Comparison of ENCODE assay signal across 21 mouse cellular contexts in the genomic region with DNA sequence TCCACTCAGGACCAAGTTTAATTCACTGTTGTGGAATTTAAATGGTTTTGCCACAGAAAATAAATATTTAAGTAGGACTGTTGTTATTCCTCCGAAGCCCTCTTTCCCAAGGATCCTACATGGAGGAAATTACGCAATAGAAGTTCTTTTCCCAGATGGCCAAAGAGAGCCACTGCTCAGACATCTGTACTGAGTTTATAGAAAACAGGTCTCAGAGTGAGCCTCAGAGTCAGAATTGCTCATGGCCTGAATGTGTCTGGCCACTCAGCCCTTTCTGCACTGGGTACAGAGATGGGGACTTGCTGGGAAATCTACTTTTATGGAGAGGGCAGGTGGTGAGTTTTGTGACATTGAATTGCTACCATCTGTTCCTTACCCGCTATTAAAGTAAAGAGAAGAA.
DNase-seq lines count a peak whose midpoint lies in the region; ATAC-seq and TF ChIP-seq lines count a peak whose summit lies in the region.
"Had no signal": no experiment of that assay in that cellular context is flagged by ENCODE, and none has a peak within 500 bp of the region (broad histone marks: within the 10 kb centered on the region; RNA-seq: fewer than 3 reads in every experiment).

No protein-coding gene starts in this region.

- 52% methylated on average over 3 of the region's 3 CpGs for WGBS in lung, embryonic 14.5 days
- WGBS in lung, adult 2 months: 67% methylated on average over 3 of the region's 3 CpGs
- 44% methylated on average over 3 of the region's 3 CpGs for WGBS in embryonic facial prominence, embryonic 14.5 days
- 22% methylated on average over 3 of the region's 3 CpGs for WGBS in limb, embryonic 14.5 days
- 90% methylated on average over 3 of the region's 3 CpGs for WGBS in hindbrain, embryonic 14.5 days

- intact Hi-C loops in left cerebral cortex, postnatal 4 days (cut with DNase I): no loop called here

- no peak overlapping the region for H3K4me3 ChIP-seq in lung, embryonic 14.5 days (ENCODE audit: low read depth, low read length)
- no peak overlapping the region for H3K4me3 ChIP-seq in lung, adult 2 months (replicated peaks; ENCODE audit: extremely low read depth, low read depth, low read length)
- H3K4me3 ChIP-seq in embryonic facial prominence, embryonic 14.5 days (ENCODE audit: low read depth, low read length): no peak overlapping the region
- no peak overlapping the region for H3K4me3 ChIP-seq in limb, embryonic 14.5 days (replicated peaks; ENCODE audit: low read length)
- H3K4me3 ChIP-seq in hindbrain, embryonic 14.5 days (replicated peaks; ENCODE audit: low read length): no peak overlapping the region
- H3K4me3 ChIP-seq: forebrain, embryonic 10.5 days; heart, embryonic 13.5 days; kidney, embryonic 15.5 days; liver, embryonic 15.5 days had no signal

- H3K27ac ChIP-seq in lung, embryonic 14.5 days (ENCODE audit: low read depth): no peak overlapping the region
- no peak overlapping the region for H3K27ac ChIP-seq in embryonic facial prominence, embryonic 14.5 days (replicated peaks; ENCODE audit: low read depth, low read length)
- H3K27ac ChIP-seq in limb, embryonic 14.5 days (replicated peaks; ENCODE audit: low read depth, low read length): no peak overlapping the region
- H3K27ac ChIP-seq in hindbrain, embryonic 14.5 days: no peak overlapping the region
- H3K27ac ChIP-seq: forebrain, embryonic 10.5 days; heart, embryonic 13.5 days; kidney, embryonic 15.5 days; liver, embryonic 15.5 days; macrophage had no signal

- no peak for TF ChIP-seq CTCF in lung, embryonic 14.5 days (IDR thresholded peaks at IDR 0.05; ENCODE audit: low read depth)
- TF ChIP-seq CTCF in lung, adult 2 months (IDR thresholded peaks at IDR 0.05; ENCODE audit: insufficient read depth, low read length): no peak

- no peaks in the 10 kb centered on the region for H3K4me1 ChIP-seq in lung, embryonic 14.5 days (ENCODE audit: insufficient read depth)
- H3K4me1 ChIP-seq in lung, adult 2 months (ENCODE audit: control insufficient read depth, insufficient read depth, low read length): no peaks in the 10 kb centered on the region
- H3K4me1 ChIP-seq in embryonic facial prominence, embryonic 14.5 days (ENCODE audit: control insufficient read depth, insufficient read depth, low read length): no peaks in the 10 kb centered on the region
- H3K4me1 ChIP-seq in limb, embryonic 14.5 days (ENCODE audit: control insufficient read depth, insufficient read depth, low read length): peaks cover 7% of the 10 kb centered on the region
- 0 out of 2 replicates have a peak, but pooled peaks cover under 1% of the 10 kb centered on the region for H3K4me1 ChIP-seq in hindbrain, embryonic 14.5 days (replicated peaks; ENCODE audit: control insufficient read depth, insufficient read depth, low read length)
- H3K4me1 ChIP-seq: forebrain, embryonic 10.5 days; heart, embryonic 13.5 days; kidney, embryonic 15.5 days; liver, embryonic 15.5 days had no signal

- no peak for TF ChIP-seq POLR2A in lung, adult 2 months (IDR thresholded peaks at IDR 0.05; ENCODE audit: borderline replicate concordance, extremely low read depth, low read depth, low read length)
- no peak for TF ChIP-seq POLR2A in limb, embryonic 14.5 days (IDR thresholded peaks at IDR 0.05; ENCODE audit: borderline replicate concordance, extremely low read depth, insufficient read depth, insufficient read length)

- H3K9me3 ChIP-seq in lung, embryonic 14.5 days (ENCODE audit: low read depth, low read length): no peaks in the 10 kb centered on the region
- no peaks in the 10 kb centered on the region for H3K9me3 ChIP-seq in embryonic facial prominence, embryonic 14.5 days (ENCODE audit: control insufficient read depth, low read length)
- no peaks in the 10 kb centered on the region for H3K9me3 ChIP-seq in limb, embryonic 14.5 days (ENCODE audit: control insufficient read depth, low read length)
- H3K9me3 ChIP-seq in hindbrain, embryonic 14.5 days (ENCODE audit: control insufficient read depth, low read length): no peaks in the 10 kb centered on the region
- H3K9me3 ChIP-seq: forebrain, embryonic 10.5 days; heart, embryonic 13.5 days; kidney, embryonic 15.5 days; liver, embryonic 15.5 days had no signal

- no peak overlapping the region for H3K4me2 ChIP-seq in lung, embryonic 14.5 days
- no peak overlapping the region for H3K4me2 ChIP-seq in embryonic facial prominence, embryonic 14.5 days (ENCODE audit: low read depth, low read length)
- H3K4me2 ChIP-seq in limb, embryonic 14.5 days (replicated peaks; ENCODE audit: low read depth, low read length, severe bottlenecking): no peak overlapping the region
- no peak overlapping the region for H3K4me2 ChIP-seq in hindbrain, embryonic 14.5 days (replicated peaks)
- H3K4me2 ChIP-seq: heart, embryonic 13.5 days; kidney, embryonic 15.5 days; liver, embryonic 15.5 days had no signal

- H3K27me3 ChIP-seq in lung, embryonic 14.5 days (ENCODE audit: insufficient read depth, low read length): no peaks in the 10 kb centered on the region
- no peaks in the 10 kb centered on the region for H3K27me3 ChIP-seq in embryonic facial prominence, embryonic 14.5 days (replicated peaks; ENCODE audit: control insufficient read depth, insufficient read depth, low read length)
- no peaks in the 10 kb centered on the region for H3K27me3 ChIP-seq in limb, embryonic 14.5 days (ENCODE audit: control insufficient read depth, insufficient read depth, low read length)
- H3K27me3 ChIP-seq in hindbrain, embryonic 14.5 days (ENCODE audit: control insufficient read depth, insufficient read depth, low read length): no peaks in the 10 kb centered on the region
- H3K27me3 ChIP-seq: CH12.LX; heart, embryonic 13.5 days; kidney, embryonic 15.5 days; liver, embryonic 15.5 days had no signal

- ATAC-seq in cerebellum, adult (ENCODE audit: insufficient number of reproducible peaks, low FRiP score, low TSS enrichment): peak; percentile 47; the same call in 1 of the 2 replicates
- no peak for ATAC-seq in lung, embryonic 14.5 days (ENCODE audit: insufficient read depth)
- ATAC-seq in embryonic facial prominence, embryonic 14.5 days (ENCODE audit: low read depth): peak; percentile 15; the same call in 1 of the 2 replicates
- peak; percentile 55; the same call in 1 of the 2 replicates for ATAC-seq in limb, embryonic 14.5 days (ENCODE audit: low FRiP score, low read depth)
- no peak for ATAC-seq in hindbrain, embryonic 14.5 days (ENCODE audit: low FRiP score)

- no peaks in the 10 kb centered on the region for H3K36me3 ChIP-seq in lung, embryonic 14.5 days (ENCODE audit: insufficient read depth)
- H3K36me3 ChIP-seq in embryonic facial prominence, embryonic 14.5 days (ENCODE audit: control insufficient read depth, insufficient read depth, low read length): no peaks in the 10 kb centered on the region
- no peaks in the 10 kb centered on the region for H3K36me3 ChIP-seq in limb, embryonic 14.5 days (ENCODE audit: control insufficient read depth, insufficient read depth, low read length)
- H3K36me3 ChIP-seq in hindbrain, embryonic 14.5 days (replicated peaks; ENCODE audit: control insufficient read depth, insufficient read depth): no peaks in the 10 kb centered on the region
- H3K36me3 ChIP-seq: forebrain, embryonic 10.5 days; heart, embryonic 13.5 days; kidney, embryonic 15.5 days; liver, embryonic 15.5 days had no signal

- H3K9ac ChIP-seq in lung, embryonic 14.5 days: no peak overlapping the region
- H3K9ac ChIP-seq in embryonic facial prominence, embryonic 14.5 days (ENCODE audit: low read depth, low read length): no peak overlapping the region
- H3K9ac ChIP-seq in limb, embryonic 14.5 days (ENCODE audit: low read depth, low read length, severe bottlenecking): no peak overlapping the region
- H3K9ac ChIP-seq in hindbrain, embryonic 14.5 days: no peak overlapping the region
- H3K9ac ChIP-seq: heart, embryonic 13.5 days; kidney, embryonic 15.5 days; liver, embryonic 15.5 days had no signal

- DNase-seq in cerebellum, postnatal 10 days: no peak
- peak; percentile 28 for DNase-seq in lung, embryonic 14.5 days
- no peak for DNase-seq in lung, adult 2 months
- peak; percentile 50 for DNase-seq in embryonic facial prominence, embryonic 14.5 days (ENCODE audit: low spot score)
- DNase-seq in limb, embryonic 14.5 days (ENCODE audit: low spot score): peak; percentile 15
- no peak for DNase-seq in left cerebral cortex, postnatal 4 days
- DNase-seq in hindbrain, embryonic 14.5 days (ENCODE audit: low spot score): no peak
- DNase-seq: adrenal gland, postnatal 14 days; cerebellum, adult 18-20 months; gastrocnemius, postnatal 25 days; heart, postnatal 4 days; midbrain, embryonic 14.5 days; spleen, adult 18-20 months; thymus, adult 18-20 months had no signal

Comparison
In these comparisons a context has a peak if more than half of its experiments do, and no peak if none do; other contexts are left out.
1. DNase-seq: peak in lung, embryonic 14.5 days (single experiment), embryonic facial prominence, embryonic 14.5 days (single experiment) and limb, embryonic 14.5 days (single experiment); none in cerebellum, postnatal 10 days (0 of 2), lung, adult 2 months (single experiment), left cerebral cortex, postnatal 4 days (single experiment) and hindbrain, embryonic 14.5 days (single experiment).
2. ATAC-seq: peak in cerebellum, adult (single experiment), embryonic facial prominence, embryonic 14.5 days (single experiment) and limb, embryonic 14.5 days (single experiment); none in lung, embryonic 14.5 days (single experiment) and hindbrain, embryonic 14.5 days (single experiment).